Mouse (Mus musculus): ENCODE measurements around the gene Prune2. TPM values are rescaled to one million over a fixed set of nuclear protein-coding genes. Genes with fewer than 3 reads are reported as not detected.

Prune2 gene
- polyA plus RNA-seq, 1 experiment from 2014 or later: 0.67 TPM

DNA sequence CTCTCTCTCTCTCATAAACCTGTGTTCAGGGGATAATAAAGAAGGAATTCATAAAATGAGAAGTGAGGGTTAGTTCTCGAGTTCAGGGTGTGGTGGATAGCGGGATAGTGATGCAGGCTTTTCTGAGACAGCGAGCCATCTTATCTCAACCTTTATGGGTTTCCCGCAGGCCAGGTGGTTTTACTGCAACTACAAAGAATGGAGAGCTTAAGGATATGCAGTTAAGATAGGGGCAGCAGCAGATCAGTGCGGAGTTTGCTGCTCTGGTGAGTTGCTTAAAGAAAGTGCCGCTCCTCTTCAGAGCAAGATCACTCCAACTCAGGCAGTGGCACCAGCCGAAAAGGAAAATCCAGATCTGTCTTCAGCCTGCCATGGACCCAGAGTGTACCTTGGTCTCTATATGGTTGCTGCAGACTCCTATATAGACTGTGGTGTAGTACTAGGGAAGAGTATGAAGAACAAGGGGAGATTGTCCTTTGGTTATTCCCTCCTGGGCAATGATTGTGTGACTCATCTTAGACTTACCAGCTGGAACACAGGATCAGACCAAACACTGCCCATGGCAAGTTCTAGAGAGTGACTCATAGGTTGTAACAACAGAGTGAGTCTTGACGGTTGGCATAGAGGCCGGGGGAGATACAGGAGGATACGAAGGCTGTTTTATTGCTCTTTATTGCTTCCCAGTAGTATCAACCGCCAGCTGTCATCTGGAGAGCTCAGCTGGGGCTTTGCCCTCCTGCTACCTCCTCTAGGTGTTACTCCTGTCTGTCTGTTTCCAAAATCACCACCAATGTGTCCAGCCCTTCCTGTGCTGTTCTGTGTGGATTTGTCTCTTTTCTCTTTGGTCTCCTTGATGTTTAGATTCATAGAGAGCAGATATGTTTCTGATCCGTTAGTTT, 184.3 kb downstream of the Prune2 start:
- Histone ChIP-seq H3K9me3 (ENCODE audit: low read length) (no peaks in the 10 kb centered on the region), H3K4me3 (ENCODE audit: low read depth, low read length) (no peak overlapping the region), H3K4me1 (ENCODE audit: insufficient read depth) (no peaks in the 10 kb centered on the region; the same call in 1 of the 2 replicates), H3K27ac (ENCODE audit: low read depth) (no peak overlapping the region), H3K36me3 (replicated peaks; ENCODE audit: insufficient read depth, low read length) (no peaks in the 10 kb centered on the region), H3K4me2 (ENCODE audit: low read depth, low read length) (no peak overlapping the region), H3K27me3 (ENCODE audit: insufficient read depth, low read length) (peaks cover 7% of the 10 kb centered on the region; the same call in 1 of the 2 replicates), H3K9ac (replicated peaks) (no peak overlapping the region)
- TF ChIP-seq CTCF (IDR thresholded peaks at IDR 0.05; ENCODE audit: low read depth): no peak
- no peak for TF ChIP-seq EP300 (IDR thresholded peaks at IDR 0.05; ENCODE audit: low read depth)
- DNase-seq (no peak), ATAC-seq (no peak)
- WGBS (ENCODE audit: insufficient replicate concordance): 60% methylated on average over 12 of the region's 12 CpGs

DNA sequence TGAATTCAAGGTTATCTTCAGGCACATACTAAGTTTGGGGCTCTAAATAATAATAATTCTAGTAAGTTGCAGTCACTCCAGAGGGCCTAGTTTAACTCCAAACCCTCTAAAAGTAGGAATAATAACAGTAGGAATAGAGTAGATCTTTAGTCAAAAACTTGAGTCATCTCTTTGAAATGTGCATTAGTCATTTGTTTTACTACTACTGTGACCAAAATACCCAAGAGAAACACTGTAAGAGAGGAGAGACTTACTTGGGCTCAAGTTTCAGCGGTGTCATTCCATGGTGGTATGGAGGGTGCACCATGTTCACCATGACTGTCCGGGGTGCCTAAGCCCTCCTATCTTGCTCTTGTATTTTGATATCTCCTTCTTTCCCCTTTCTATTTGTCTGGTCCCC, 187.3 kb downstream of the Prune2 start:
- Histone ChIP-seq H3K36me3 (replicated peaks; ENCODE audit: insufficient read depth, low read length) (no peaks in the 10 kb centered on the region), H3K4me1 (ENCODE audit: insufficient read depth) (no peaks in the 10 kb centered on the region), H3K27me3 (ENCODE audit: insufficient read depth, low read length) (no peaks in the 10 kb centered on the region), H3K9me3 (ENCODE audit: low read length) (no peaks in the 10 kb centered on the region), H3K4me3 (ENCODE audit: low read depth, low read length) (no peak overlapping the region), H3K9ac (replicated peaks) (no peak overlapping the region), H3K27ac (ENCODE audit: low read depth) (no peak overlapping the region), H3K4me2 (ENCODE audit: low read depth, low read length) (no peak overlapping the region)
- TF ChIP-seq EP300 (IDR thresholded peaks at IDR 0.05; ENCODE audit: low read depth) (no peak), CTCF (IDR thresholded peaks at IDR 0.05; ENCODE audit: low read depth) (no peak)
- ATAC-seq (no peak), DNase-seq (no peak)
- WGBS (ENCODE audit: insufficient replicate concordance): 84% methylated on average over 2 of the region's 2 CpGs

DNA sequence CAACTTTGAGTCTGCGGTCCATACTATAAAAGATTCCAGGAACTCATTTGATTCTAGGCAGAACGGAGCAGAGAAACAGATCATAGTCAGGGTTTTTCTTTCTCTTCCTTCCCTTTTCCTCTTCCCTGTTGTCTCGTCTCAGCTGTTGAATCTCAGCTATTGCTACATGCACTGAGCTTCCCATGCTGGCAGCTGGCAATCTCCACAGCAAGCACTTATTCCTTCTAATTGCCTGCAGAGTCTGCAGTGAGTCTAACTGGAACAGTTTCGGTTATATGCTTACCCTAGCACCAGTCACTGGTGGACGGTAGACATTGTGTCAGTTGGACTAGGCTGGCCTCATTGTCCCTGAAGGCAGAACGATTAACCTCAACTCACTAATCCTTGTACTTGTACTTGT, 188.3 kb downstream of the Prune2 start:
- TF ChIP-seq EP300 (IDR thresholded peaks at IDR 0.05; ENCODE audit: low read depth) (no peak), CTCF (IDR thresholded peaks at IDR 0.05; ENCODE audit: low read depth) (no peak)
- H3K27me3 ChIP-seq (ENCODE audit: insufficient read depth, low read length): no peaks in the 10 kb centered on the region
- WGBS (ENCODE audit: insufficient replicate concordance): 61% methylated on average over 6 of the region's 6 CpGs
- H3K36me3 ChIP-seq (replicated peaks; ENCODE audit: insufficient read depth, low read length): no peaks in the 10 kb centered on the region
- H3K4me3 ChIP-seq (ENCODE audit: low read depth, low read length): no peak overlapping the region
- no peaks in the 10 kb centered on the region for H3K4me1 ChIP-seq (ENCODE audit: insufficient read depth)
- H3K4me2 ChIP-seq (ENCODE audit: low read depth, low read length): no peak overlapping the region
- DNase-seq: no peak
- no peak overlapping the region for H3K27ac ChIP-seq (ENCODE audit: low read depth)
- ATAC-seq: no peak
- H3K9ac ChIP-seq (replicated peaks): no peak overlapping the region
- H3K9me3 ChIP-seq (ENCODE audit: low read length): no peaks in the 10 kb centered on the region

DNA sequence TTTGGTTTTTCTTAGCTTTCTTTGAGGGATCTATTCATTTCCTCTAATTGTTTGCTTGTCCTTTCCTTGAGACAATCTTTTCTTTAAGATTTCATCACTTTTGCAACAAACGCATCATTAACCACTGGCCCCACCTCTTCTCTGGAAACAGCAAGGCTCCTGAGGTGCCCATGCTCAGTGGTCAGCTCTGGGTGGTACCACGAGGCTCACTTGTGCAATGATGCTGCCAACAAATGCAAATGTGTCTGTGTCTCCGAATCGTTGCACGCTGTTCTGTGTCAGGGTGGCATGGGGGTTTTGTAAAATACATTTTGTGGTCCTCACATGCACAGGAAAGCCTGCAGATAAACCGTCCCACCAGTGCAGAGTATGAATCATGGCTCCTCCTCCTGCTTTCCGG, 194.1 kb downstream of the Prune2 start:
- Histone ChIP-seq H3K4me1 (ENCODE audit: insufficient read depth) (no peaks in the 10 kb centered on the region), H3K4me3 (ENCODE audit: low read depth, low read length) (no peak overlapping the region), H3K27me3 (ENCODE audit: insufficient read depth, low read length) (no peaks in the 10 kb centered on the region), H3K4me2 (ENCODE audit: low read depth, low read length) (no peak overlapping the region), H3K9me3 (ENCODE audit: low read length) (no peaks in the 10 kb centered on the region), H3K36me3 (replicated peaks; ENCODE audit: insufficient read depth, low read length) (no peaks in the 10 kb centered on the region), H3K9ac (replicated peaks) (no peak overlapping the region), H3K27ac (ENCODE audit: low read depth) (no peak overlapping the region)
- 57% methylated on average over 7 of the region's 7 CpGs for WGBS (ENCODE audit: insufficient replicate concordance)
- no peak for ATAC-seq
- DNase-seq: no peak
- TF ChIP-seq CTCF (IDR thresholded peaks at IDR 0.05; ENCODE audit: low read depth): no peak
- no peak for TF ChIP-seq EP300 (IDR thresholded peaks at IDR 0.05; ENCODE audit: low read depth)

DNA sequence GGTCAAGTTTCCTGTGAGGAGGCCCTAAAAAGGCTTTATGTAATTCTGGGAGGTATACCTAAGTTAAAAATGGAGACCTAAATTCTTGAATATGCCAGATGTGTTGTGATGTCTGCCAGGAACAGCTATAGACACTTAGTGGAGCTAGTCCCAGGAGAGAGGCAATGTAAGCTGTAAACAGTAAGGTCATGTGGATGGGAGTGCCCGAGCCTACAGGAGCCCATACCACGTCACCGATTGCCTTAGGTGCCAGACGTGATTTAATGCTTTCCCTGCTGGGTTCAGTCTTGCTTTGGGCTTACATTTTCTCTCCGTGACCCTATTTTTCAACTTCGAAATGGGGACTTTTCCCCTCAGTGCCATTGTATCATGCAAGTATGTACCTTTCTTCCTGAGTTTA, 195.9 kb downstream of the Prune2 start:
- H3K4me1 ChIP-seq (ENCODE audit: insufficient read depth): no peaks in the 10 kb centered on the region
- H3K9me3 ChIP-seq (ENCODE audit: low read length): no peaks in the 10 kb centered on the region
- no peak overlapping the region for H3K27ac ChIP-seq (ENCODE audit: low read depth)
- no peaks in the 10 kb centered on the region for H3K27me3 ChIP-seq (ENCODE audit: insufficient read depth, low read length)
- DNase-seq (no peak), ATAC-seq (no peak)
- no peak for TF ChIP-seq CTCF (IDR thresholded peaks at IDR 0.05; ENCODE audit: low read depth)
- no peak for TF ChIP-seq EP300 (IDR thresholded peaks at IDR 0.05; ENCODE audit: low read depth)
- H3K9ac ChIP-seq (replicated peaks): no peak overlapping the region
- H3K4me3 ChIP-seq (ENCODE audit: low read depth, low read length): no peak overlapping the region
- H3K4me2 ChIP-seq (ENCODE audit: low read depth, low read length): no peak overlapping the region
- no peaks in the 10 kb centered on the region for H3K36me3 ChIP-seq (replicated peaks; ENCODE audit: insufficient read depth, low read length)
- 83% methylated on average over 6 of the region's 6 CpGs for WGBS (ENCODE audit: insufficient replicate concordance)

DNA sequence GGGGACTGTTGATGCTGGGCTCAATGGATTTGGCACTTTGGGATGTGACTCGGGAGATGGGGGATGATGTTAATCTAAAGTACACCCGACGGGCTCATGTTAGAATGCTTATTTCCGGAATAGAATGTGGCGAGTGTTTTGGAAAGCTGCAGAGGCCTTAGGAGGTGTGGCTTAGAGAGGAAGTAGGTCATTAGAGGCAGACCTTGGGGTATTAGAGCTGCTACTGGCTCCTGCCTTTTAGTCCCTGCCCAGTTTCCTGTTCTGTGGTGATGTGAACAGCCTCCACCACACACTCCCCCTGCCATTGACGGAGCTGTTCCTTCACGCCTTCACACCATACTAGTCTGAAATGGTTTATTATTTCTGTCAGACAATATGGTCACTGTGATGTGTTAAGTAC, 196.5 kb downstream of the Prune2 start:
- WGBS (ENCODE audit: insufficient replicate concordance): 73% methylated on average over 7 of the region's 7 CpGs
- no peaks in the 10 kb centered on the region for H3K9me3 ChIP-seq (ENCODE audit: low read length)
- no peak for ATAC-seq
- no peaks in the 10 kb centered on the region for H3K36me3 ChIP-seq (replicated peaks; ENCODE audit: insufficient read depth, low read length)
- no peak for TF ChIP-seq CTCF (IDR thresholded peaks at IDR 0.05; ENCODE audit: low read depth)
- TF ChIP-seq EP300 (IDR thresholded peaks at IDR 0.05; ENCODE audit: low read depth): no peak
- no peaks in the 10 kb centered on the region for H3K4me1 ChIP-seq (ENCODE audit: insufficient read depth)
- H3K27me3 ChIP-seq (ENCODE audit: insufficient read depth, low read length): no peaks in the 10 kb centered on the region
- H3K4me2 ChIP-seq (ENCODE audit: low read depth, low read length): no peak overlapping the region
- H3K9ac ChIP-seq (replicated peaks): no peak overlapping the region
- DNase-seq: no peak
- H3K27ac ChIP-seq (ENCODE audit: low read depth): no peak overlapping the region
- no peak overlapping the region for H3K4me3 ChIP-seq (ENCODE audit: low read depth, low read length)

All from liver, postnatal 0 days (tissue).